Mouse (Mus musculus): ENCODE measurements at regions not wholly inside any gene's neighbourhood (a gene's known extent, or its start where the extent isn't known, plus 50 kb on each side); places are given as distances from the start of the nearest gene placed in this dataset.

GRCm38 (mm10) chr16:21274012-21274528 lies 69.5 kb downstream of the Ephb3 start:
- no peak for DNase-seq (ENCODE audit: low read depth, low spot score)

- no peak for DNase-seq (ENCODE audit: low read depth, low spot score)
Observed at GRCm38 (mm10) chr16:21277789-21278342, 73.3 kb downstream of the Ephb3 start.

GRCm38 (mm10) chr16:21278387-21278786 lies 73.8 kb downstream of the Ephb3 start:
- no peak for DNase-seq (ENCODE audit: low read depth, low spot score)

- DNase-seq (ENCODE audit: low read depth, low spot score), result no peak
Observed at GRCm38 (mm10) chr16:21280200-21280627, 75.7 kb downstream of the Ephb3 start.

- no peak for DNase-seq (ENCODE audit: low read depth, low spot score)
Observed at GRCm38 (mm10) chr16:21281958-21282730, 77.6 kb downstream of the Ephb3 start.

- DNase-seq (ENCODE audit: low read depth, low spot score), result no peak
Observed at GRCm38 (mm10) chr16:21286099-21286498, 81.5 kb downstream of the Ephb3 start.

GRCm38 (mm10) chr16:21289528-21289927 lies 85.0 kb downstream of the Ephb3 start:
- DNase-seq (ENCODE audit: low read depth, low spot score), result no peak

- DNase-seq (ENCODE audit: low read depth, low spot score), result no peak
Observed at GRCm38 (mm10) chr16:21293010-21293409, 88.5 kb downstream of the Ephb3 start.

- DNase-seq (ENCODE audit: low read depth, low spot score), result no peak
Observed at GRCm38 (mm10) chr16:21293569-21293968, 89.0 kb downstream of the Ephb3 start.

GRCm38 (mm10) chr16:21294677-21295411 lies 90.3 kb downstream of the Ephb3 start:
- DNase-seq (ENCODE audit: low read depth, low spot score), result no peak

- DNase-seq (ENCODE audit: low read depth, low spot score), result no peak
Observed at GRCm38 (mm10) chr16:21295956-21296733, 91.6 kb downstream of the Ephb3 start.

GRCm38 (mm10) chr16:21296786-21297185 lies 92.2 kb downstream of the Ephb3 start:
- no peak for DNase-seq (ENCODE audit: low read depth, low spot score)

- DNase-seq (ENCODE audit: low read depth, low spot score), result no peak
Observed at GRCm38 (mm10) chr16:21298866-21299265, 94.3 kb downstream of the Ephb3 start.

- DNase-seq (ENCODE audit: low read depth, low spot score), result no peak
Observed at GRCm38 (mm10) chr16:21305859-21306258, 101.3 kb downstream of the Ephb3 start.

- DNase-seq (ENCODE audit: low read depth, low spot score), result no peak
Observed at GRCm38 (mm10) chr16:21308513-21308912, 104.0 kb downstream of the Ephb3 start.

GRCm38 (mm10) chr16:21310636-21311615 lies 106.4 kb downstream of the Ephb3 start:
- no peak for DNase-seq (ENCODE audit: low read depth, low spot score)

- DNase-seq (ENCODE audit: low read depth, low spot score), result no peak
Observed at GRCm38 (mm10) chr16:21311781-21312180, 107.2 kb downstream of the Ephb3 start.

- no peak for DNase-seq (ENCODE audit: low read depth, low spot score)
Observed at GRCm38 (mm10) chr16:21315751-21316151, 107.2 kb upstream of the Vps8 start.

- DNase-seq (ENCODE audit: low read depth, low spot score), result no peak
Observed at GRCm38 (mm10) chr16:21318009-21318639, 104.8 kb upstream of the Vps8 start.
